Mouse (Mus musculus) adrenal gland, adult (tissue): ENCODE results near the gene Plce1.

Source experiments
- DNase-seq, 2 experiments: peaks; one replicate each; pipeline ENCODE4 v3.0.0; 2022 to 2023; ENCODE audit warnings: low spot score in 1 of 2; ENCODE audit not compliant: inconsistent age in 2 of 2

Gene Plce1

DNA sequence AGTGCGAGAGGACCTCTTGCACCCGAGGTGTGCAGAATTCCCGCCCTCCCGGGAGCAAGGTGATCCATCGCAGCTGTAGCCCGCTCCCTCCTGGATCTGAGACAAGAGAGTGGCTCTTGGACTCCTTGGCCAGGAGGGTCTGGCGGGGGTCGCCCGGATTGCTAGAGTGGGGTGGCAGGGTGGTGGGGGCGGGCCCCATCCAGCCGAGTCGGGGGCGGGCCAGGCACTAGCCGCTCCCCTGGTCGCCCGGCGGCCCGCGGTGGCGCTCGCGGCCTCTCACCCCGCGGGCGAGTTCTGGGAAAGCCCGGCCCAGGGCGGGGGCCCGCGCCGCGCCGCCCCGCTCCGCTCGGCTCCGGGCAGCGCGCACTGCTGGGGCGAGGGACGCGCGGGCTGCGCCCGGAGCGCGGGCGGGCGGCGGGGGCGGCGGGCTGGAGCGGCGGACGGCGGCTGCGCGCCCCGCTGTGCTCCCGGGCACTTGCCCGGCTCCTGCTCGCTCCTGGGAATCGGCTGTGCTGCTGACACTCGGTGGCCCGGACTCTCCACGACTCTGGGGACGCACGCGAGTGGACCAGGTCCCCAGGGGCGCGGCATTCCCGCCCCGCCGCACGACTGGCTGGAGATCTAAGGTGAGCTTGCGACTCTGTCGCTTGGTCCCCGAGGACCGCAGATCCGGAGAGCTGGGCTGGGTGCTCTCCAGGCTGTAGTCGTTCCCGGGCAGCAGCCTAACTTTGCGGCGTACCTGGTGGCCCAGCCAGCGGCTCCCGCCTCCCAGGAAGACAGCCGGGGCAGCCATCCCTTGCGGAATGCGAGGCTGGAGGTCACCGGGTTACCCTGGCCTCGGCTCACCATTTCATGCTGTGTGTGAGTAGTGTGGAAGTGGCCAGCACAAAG lies at the start of gene Plce1:
Plce1 (plus strand) TSS at position 379 of the 891 bp plus-strand sequence.
- DNase-seq = peak; percentile 7 to 62

DNA sequence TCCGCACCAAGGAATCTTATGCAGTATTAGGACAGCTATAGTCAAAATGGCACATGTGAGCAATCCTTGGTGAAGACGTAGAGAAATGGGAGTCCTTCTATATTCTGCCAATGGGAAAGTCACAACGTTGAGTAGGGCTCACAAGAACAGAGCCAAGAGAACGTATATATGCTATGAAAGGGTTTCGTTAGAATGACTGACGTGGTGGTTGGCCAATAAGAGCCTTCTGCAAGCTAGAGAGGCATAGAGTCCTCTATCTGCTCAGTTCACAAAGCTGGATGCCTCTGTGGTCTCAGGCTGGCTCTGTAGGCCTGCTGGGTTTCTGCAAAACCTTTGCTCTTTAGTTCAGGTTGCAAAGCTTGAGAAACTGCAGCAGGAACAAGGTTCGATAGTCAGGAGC lies 49.6 kb upstream of the Plce1 start:
- DNase-seq = no peak

DNA sequence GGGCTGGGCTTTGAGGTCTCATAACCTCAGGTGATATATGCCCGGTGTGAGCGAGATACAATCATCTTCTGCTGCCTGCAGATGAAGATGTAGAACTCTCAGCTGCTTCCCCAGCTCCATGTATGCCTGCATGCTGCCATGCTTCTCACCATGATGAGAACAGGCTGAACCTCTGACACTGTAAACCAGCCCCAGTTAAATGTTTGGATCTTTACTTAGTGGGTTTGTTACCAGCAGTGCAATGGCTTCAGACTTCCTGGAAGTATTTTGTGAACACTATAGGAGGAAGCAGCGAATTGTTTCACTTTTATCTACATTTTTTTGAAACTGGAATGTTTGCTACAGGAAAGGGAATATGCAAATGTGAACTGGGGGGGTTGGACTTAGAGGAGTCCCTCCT lies 48.9 kb upstream of the Plce1 start:
- no peak for DNase-seq

DNA sequence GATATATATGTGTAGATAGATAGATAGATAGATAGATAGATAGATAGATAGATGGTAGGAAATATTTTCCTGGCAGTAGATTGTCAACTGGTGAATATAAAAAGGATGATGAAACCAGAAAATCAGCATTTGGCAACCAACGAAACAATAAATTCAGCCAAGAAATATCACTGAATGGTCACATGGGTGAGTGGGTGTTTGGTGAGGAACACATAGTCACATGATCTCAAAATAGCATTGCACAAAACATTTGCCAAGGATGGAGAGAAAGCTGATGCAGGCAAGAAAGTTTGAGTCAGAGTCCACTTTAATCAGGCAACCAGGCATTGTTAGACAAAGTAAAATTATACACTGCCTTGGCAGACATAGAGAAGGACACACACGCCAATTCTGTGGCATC lies 47.5 kb upstream of the Plce1 start:
- peak in 1 of 2 experiments; percentile 70 for DNase-seq

DNA sequence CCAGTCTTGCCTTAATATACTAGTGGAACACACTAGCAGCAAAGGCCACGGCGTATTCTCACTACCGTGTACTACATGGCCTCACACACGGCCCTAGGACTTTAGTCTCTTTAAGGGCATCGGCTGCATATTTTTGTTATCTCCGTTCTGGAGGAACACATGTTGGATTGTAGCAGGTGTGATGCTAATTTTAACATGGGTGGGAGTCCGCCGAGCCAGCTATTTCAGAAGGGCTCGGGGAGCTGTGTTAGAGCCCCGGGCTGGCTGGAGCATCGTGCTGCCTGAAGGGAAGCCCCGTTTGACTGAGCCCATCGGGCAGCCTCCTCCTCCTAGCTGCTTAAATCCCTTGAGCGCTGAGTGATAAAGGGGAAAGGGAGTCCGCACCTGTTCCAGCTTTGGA lies 45.7 kb upstream of the Plce1 start:
- no peak for DNase-seq

DNA sequence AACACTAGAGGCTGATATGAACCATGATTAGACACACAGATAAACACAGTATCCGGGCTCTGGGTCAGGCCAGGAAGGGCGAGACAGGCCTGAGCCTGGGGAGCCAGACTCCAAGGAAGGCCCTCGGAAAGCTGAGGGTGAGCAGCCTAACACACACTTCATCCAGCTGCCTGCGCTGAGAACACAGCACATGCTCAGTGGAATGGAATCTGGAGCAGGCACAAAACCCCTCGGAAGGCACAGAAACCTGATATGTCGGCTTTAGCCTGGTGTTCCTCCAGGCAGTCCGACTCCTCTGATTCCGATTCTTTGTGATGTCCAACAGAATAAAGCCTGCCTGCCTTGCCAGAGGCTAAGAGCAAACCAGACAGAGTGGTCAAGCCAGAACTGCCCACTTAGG lies 39.0 kb upstream of the Plce1 start:
- DNase-seq = no peak

DNA sequence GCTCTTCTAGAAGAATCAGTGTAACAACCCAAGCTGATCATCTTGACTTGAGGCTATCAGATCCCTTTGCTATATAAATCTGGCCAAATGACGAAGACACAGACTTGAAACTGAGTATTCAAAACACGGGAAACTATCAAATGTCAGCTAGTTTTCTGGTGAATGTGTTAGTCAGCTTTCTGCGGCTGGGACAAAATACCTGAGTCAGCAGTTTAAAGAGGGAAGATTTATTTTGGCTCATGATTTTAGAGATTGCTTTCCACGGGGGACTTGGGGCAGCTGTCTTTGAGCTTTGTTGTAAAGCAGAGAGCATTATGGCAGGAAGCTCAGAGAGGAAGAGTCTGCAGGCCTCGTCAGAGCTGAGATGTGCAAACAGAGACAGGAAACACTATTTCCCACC lies 35.2 kb upstream of the Plce1 start:
- DNase-seq = no peak

DNA sequence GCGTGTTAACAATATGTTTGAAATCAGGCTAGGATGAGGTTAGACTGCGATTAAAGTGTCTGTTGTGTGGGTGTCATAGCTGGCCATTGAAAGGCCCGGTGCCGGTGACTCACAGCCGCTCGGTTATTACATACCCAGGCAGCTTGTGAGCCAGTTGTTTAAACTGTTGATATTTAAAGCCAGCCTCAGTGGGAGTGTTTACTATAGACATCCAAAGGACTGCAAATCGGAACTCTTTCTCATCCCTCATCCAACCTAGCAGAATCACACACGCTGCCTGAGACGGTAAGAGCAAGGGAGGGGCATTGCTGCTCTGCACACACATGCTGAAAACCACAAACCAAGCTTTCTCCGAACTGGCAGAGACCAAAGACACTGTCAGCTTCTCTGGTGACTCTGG lies 25.7 kb upstream of the Plce1 start:
- DNase-seq = no peak

DNA sequence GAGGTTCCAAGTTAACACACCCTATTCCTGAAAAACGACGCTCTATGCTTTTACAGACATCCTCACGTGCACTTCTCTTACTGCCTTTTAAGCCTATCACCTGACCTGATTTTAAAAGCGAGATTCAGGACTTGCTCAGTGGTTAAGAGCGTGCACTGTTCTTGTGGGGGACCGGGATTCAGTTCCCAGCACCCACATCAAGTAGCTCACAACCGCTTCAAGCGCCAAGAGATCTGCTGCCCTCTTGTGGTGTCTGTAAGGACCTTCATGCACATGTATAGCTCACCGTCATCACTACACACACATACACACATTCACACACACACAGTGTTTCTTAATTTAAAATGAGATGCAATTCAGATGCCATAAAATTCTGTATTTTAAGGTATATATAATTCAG lies 21.9 kb upstream of the Plce1 start:
- DNase-seq = no peak

DNA sequence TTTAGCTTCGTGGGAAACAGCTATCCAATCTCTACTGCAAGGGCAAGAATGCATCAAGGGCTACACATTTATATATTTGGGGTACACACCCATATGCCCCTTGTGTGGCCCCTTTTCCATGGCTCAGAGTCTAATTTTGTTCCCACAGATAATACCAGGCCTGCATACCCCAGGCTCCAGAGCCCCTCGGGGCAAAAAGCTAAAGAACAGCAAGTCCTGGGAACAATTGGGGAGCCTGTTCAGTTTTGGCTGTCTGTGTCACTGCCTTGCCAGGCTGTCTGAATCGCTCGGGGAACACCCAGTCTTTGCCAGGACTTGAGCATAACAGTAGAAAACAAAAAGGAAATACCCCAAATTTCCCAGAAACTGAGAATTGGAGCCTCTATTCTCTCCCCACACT lies 20.2 kb upstream of the Plce1 start:
- DNase-seq = peak; percentile 8 to 31

DNA sequence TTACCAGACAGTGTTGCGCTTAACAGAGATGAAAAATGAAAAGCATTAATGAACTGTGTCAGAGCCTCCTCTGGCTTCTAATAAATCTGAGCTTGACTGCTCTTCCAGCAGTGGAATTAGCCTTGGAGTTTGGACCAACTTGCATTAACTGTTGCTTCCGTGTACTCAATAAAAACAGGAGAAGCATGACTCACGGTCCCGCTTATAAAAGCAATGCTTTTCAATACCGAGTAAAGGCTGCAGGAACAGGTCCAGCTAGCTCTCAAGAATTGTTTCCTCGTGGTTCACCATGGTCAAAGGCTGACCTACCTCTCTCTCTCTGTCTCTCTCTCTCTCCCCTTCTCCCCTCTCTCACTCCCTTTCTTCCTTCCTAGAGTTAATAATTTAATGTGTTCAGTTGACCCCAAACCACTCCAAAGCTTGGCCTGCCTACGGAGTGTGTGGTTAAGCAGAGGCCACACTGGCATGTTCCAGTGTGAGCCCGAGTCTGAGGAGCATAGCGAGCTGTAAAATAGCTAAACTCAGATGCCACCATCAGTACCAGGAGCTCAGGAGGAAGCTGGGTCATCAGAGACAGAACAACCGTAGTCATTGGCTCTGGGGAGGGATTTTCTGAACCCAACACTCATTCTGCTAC lies 10.5 kb upstream of the Plce1 start:
- DNase-seq = no peak

DNA sequence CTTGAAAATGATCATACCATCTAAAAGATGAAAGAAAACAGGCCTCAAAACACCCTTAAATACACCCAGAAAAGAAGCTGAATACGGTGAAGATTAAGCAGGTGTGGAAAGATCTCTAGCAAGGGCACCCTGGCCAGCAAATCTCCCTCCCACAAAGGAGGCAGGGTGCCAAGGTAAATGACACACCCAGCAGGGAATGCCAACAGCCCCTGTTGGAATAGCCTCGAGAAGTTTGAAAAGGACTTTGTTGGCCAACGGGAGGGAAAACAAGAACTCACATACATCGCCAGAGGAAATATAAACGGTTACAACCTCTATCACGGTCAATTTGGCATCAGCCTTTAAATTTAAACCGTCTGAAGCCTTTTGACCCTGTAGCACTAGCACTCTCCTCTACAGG lies 5.5 kb upstream of the Plce1 start:
- no peak for DNase-seq

DNA sequence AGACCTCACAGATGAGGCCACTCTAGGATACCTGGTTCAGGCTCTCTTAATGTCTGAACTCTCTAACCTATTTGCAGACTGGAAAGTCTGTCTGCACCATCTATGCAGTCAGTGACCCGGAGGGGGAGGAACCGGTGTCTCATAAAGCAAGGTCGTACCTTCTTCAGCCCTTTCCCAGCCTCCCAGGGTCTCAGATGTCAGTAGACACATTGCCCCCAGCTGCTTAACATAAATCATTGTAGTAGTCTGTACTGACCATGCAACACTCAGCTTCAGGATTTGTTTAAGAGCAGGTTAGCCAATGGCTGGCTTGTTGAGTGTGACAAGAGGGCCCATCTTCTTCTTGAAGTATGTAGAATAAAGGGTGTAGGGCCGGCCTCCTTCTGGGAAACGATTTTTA lies 2.6 kb upstream of the Plce1 start:
- no peak for DNase-seq

DNA sequence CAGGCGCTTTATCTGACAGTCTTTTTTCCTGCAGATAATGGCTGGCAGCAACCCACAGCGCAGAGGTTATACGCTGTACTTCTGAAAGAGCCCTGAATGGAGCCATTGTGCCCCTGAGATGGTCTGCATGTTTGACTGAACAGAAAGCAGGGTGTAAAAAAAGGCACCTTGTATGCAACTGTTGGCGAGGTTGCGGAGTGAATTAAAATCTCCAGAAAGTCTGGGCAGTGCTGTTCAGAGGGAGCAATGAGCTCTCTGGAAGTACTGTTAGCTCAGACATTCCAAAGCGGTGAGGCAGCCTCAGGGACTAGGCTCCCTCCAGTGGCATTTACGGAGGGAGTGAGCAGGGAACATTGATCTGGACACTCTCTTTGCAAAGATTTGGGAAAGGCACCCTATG lies 2.0 kb upstream of the Plce1 start:
- DNase-seq = peak; percentile 35 to 55

DNA sequence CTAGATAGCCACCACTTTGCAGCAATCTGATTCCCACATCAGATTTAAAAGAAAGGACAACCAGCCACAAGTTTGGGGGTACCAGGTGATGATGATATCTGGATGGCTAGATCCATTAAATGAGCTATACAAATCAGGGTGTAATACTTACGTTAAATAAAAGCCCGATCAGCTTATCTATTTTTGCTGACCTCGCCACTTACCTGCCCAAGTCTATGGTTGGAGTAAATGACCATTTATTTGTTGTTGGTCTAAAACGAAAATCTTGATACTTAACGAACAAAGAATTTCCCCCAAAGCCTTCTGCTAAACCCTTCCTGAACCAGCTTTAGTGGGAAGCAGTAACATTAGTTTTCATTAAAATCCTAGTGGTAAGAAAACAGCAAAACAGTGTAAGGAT lies 1.4 kb upstream of the Plce1 start:
- no peak for DNase-seq

DNA sequence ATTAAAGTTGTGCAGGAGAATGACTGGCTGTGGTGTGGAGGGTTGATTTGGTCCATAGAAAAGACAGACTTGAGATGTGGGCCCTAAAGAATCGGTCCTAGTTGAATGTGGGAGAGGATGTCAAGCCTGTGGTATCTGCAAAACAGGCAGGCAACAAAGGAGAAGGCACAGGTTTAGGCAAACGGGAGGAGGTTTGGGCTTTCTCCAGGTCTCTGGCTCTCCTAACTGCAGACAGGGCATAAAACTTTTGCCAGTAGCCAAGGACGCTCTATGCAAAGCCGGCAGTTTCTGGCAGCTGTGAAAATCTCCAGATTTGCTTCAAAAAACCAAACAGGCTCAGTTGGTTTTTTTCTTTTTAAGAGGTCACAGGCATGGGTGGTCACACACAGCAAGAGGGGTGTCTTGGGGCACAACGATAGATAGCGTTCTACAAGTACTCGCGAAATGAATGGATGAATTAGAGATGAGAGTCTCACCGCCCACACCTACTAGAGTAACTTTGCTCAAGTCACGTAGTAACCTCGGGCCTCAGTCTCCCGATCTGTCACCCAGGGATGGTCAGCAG lies 671 bp upstream of the Plce1 start:
- DNase-seq = peak in 1 of 2 experiments; percentile 38

DNA sequence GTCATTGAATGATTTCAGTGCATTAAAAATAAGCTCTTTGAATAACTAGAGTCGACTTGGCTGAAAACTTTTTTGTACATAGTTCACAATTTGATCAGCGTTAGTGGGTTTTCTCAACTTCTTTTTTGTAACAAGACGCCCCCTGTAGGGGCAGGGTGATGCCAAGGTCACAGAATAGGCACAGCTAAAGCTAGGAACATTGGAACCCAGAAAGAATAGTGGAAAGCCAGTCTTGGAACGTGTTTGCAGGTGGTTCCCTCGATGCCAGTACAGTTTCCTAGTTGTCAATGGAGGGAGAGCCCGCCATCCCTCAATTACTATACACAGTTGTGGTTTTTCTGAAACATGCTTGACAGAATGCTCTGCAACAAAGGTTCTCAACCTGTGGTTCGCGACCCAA lies 997 bp downstream of the Plce1 start:
- no peak for DNase-seq

DNA sequence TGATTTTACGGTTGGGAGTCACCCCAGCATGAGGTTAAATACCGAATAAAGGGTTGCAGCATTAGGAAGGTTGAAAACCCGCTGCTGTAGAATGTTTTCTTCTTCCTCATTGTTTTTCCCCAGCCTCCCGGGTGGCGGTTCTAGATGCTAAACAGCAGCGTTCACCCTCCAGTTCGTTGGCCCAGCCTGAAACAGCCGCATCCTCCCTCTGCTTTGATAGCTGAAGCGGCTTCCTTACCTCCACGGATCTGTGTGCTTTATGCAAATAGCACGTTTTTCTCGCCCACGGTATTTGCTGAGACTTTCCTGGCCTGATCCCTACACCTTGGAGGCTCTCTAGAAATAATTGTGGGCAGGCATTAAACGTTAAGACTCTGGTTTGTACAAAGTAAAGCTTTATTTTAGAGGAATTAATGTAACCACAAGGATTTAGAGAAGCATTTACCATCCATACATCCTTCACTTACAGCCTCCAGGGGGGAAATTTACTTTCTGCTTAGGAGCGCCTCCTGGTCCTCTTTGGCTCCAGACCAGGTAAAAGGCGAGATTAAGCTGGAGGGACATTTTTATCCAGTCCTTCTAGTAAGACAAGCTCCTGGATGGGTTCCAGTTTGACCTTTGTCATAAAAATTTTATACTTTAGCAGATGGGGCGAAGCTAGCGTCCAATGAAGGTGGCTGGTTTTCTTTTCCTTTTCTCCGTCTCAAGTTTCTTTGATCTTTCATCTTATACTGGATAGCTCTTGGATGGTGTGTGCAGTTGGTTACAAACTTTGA lies 1.7 kb downstream of the Plce1 start:
- no peak for DNase-seq

DNA sequence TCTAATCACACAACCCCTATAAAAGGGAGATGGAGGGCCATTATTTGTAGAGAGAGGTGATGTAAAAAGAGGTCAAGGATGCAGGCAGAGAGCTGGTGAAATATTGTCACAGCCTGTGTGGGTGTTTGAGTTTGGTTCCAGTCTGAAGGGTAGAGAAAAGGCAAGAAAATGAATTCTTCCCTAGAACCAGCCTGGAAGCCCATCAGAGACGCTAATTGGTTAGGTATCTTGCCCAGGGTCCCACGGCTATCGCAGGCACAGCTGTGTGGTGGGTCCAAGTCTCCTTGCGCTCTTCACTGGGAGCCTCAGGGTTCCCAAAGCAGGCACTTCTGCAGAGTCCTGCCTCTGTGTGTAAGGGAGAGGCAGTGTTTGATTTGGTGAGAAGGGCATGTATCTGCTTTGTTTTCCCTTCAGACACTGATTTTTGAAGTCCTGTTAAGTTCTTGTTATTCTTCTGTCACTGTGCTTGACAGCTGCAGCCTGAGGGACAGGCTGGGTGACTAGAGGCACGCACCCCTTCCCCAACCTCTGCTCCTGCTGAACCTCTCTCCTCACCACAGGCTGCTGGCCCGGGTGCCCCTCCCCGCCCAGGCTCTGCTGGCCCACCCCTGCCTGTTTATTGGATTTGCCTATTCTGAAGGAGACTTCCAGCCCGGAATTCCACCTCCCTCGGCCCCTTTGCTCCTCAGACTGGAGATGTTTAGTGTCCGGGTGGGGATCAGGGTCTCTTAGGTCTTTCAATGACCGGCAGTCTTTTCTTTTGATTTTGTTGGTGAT lies 5.1 kb downstream of the Plce1 start:
- no peak for DNase-seq

DNA sequence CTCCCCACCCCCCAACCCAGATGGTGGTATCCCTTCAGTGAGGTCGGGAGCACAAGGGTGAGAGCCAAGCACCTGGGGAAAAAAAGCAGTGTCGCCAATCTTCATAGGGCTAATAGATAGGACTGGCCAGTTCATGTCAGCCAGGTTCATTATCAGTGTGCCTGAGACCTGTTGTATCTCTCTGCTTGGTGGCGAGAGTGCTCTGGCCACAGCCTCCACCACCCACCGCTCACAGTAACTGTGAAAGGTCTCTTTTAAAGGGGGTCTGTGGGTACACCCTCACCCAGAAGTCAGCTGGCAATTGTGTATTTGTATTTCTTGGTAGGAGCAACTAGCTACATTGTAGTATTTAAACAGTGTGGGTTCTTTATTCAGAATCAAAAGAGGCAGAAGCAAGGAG lies 6.6 kb downstream of the Plce1 start:
- no peak for DNase-seq
